Mouse (Mus musculus) CH12.LX (cell line): ENCODE measurements at regions not wholly inside any gene's neighbourhood (a gene's known extent, or its start where the extent isn't known, plus 50 kb on each side); places are given as distances from the start of the nearest gene placed in this dataset.
"Not testable (repeated sequence)": the region's sequence is repeated elsewhere in the genome, so short reads cannot be mapped to it uniquely, and the experiment has no call there.

Experiments used
- DNase-seq: peaks from one replicate; pipeline ENCODE4 v3.0.0-alpha.2; 2013; ENCODE audit errors: extremely low read depth
- H3K27ac ChIP-seq: 2 replicates; pipeline ENCODE4 v1.5.1; 2012; ENCODE audit warnings: low read depth, mild to moderate bottlenecking, control low read depth, moderate library complexity; ENCODE audit not compliant: insufficient read depth
- H3K27me3 ChIP-seq: replicated peaks from 2 replicates; pipeline ENCODE3; 2012; ENCODE audit warnings: inconsistent platforms
- H3K36me3 ChIP-seq, 2 experiments: replicated peaks in 1 of 2; 2 replicates each; pipeline versions ENCODE3 to v1.6.1; 2012; ENCODE audit warnings: inconsistent platforms in 1 of 2, low read length in 1 of 2, mild to moderate bottlenecking in 1 of 2, mixed read lengths in 1 of 2, moderate library complexity in 1 of 2; ENCODE audit not compliant: control insufficient read depth in 1 of 2, insufficient read depth in 1 of 2
- H3K4me1 ChIP-seq, 2 experiments: 2 replicates each; pipeline ENCODE4 v1.6.1; 2012; ENCODE audit warnings: inconsistent platforms in 1 of 2, moderate library complexity in 1 of 2; ENCODE audit not compliant: insufficient read depth in 2 of 2, control insufficient read depth in 1 of 2
- H3K4me2 ChIP-seq: 2 replicates; pipeline ENCODE4 v1.6.1; 2012; ENCODE audit warnings: low read depth, mild to moderate bottlenecking, control low read depth; ENCODE audit not compliant: poor library complexity, insufficient read depth, severe bottlenecking
- H3K4me3 ChIP-seq, 3 experiments: fragments of 150-350 bp in 1 of 3; sonication (generic) in 1 of 3; replicated peaks in 1 of 3; 2 replicates each; pipeline versions ENCODE3 to v1.5.1; 2011 to 2012; ENCODE audit warnings: low read depth in 2 of 3, low read length in 2 of 3, mild to moderate bottlenecking in 2 of 3, moderate library complexity in 2 of 3, control low read depth in 1 of 3, improper control_type of control experiment in 1 of 3, inconsistent platforms in 1 of 3, mixed read lengths in 1 of 3; ENCODE audit not compliant: poor library complexity in 1 of 3
- H3K79me2 ChIP-seq: replicated peaks from 2 replicates; pipeline ENCODE4 v1.6.1; 2012; ENCODE audit warnings: mild to moderate bottlenecking, moderate library complexity; ENCODE audit not compliant: control insufficient read depth, poor library complexity, insufficient read depth, severe bottlenecking; ENCODE audit errors: extremely low read depth
- H3K9ac ChIP-seq: 2 replicates; pipeline ENCODE4 v1.6.1; 2012; ENCODE audit warnings: low read depth, mild to moderate bottlenecking, control low read depth, moderate library complexity; ENCODE audit not compliant: insufficient read depth
- H3K9me3 ChIP-seq: replicated peaks from 2 replicates; pipeline ENCODE3; 2012; ENCODE audit warnings: low read length, inconsistent platforms, mixed read lengths
- dilution Hi-C: fragments of 300-500 bp; cut with MboI; formaldehyde crosslinking; loops from 2 replicates; pipeline ENCODE4 v1.14.3; 2020; ENCODE audit warnings: low sequenced_read_pairs; ENCODE audit not compliant: extremely low pct_unique_long_range_greater_than_20kb, extremely low pct_ligation_motif_present
- in situ Hi-C: fragments of 300-500 bp; cut with MboI; formaldehyde crosslinking; loops from 3 replicates; pipeline ENCODE4 v1.14.3; 2019; ENCODE audit warnings: low sequenced_read_pairs, low pct_ligation_motif_present, low pct_unique_long_range_greater_than_20kb, mixed read lengths

GRCm38 (mm10) chr8:20135626-20136025, 227.4 kb downstream of the Gm15319 start:
- in situ Hi-C loops, H3K9me3 ChIP-seq, DNase-seq, dilution Hi-C loops, H3K4me3 ChIP-seq, H3K4me1 ChIP-seq, H3K27me3 ChIP-seq, H3K9ac ChIP-seq, H3K4me2 ChIP-seq, H3K79me2 ChIP-seq, H3K27ac ChIP-seq, H3K36me3 ChIP-seq: not testable (repeated sequence)

DNA sequence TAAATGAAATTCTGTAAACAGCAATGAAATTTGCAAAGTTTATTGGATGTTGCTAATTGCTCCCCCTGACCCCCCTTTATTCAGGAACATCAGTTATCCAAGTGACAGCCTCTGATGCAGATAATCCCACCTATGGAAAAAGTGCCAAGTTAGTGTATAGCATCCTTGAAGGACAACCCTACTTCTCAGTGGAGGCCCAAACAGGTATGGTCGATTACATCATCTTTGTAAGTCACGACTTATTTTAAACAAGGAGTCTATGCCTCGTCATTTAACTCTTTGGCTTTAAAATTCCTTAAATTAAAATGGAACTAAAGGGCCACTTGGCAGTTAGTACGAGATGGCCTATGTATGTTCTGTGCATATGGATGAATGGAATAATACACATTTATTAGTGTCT, 217.6 kb downstream of the Gm15319 start:
- H3K9ac ChIP-seq, H3K4me3 ChIP-seq, in situ Hi-C loops, H3K9me3 ChIP-seq, H3K36me3 ChIP-seq, DNase-seq, H3K79me2 ChIP-seq, dilution Hi-C loops, H3K4me1 ChIP-seq, H3K27me3 ChIP-seq, H3K27ac ChIP-seq, H3K4me2 ChIP-seq: not testable (repeated sequence)

GRCm38 (mm10) chr8:20151317-20152047, 211.5 kb downstream of the Gm15319 start:
- H3K4me3 ChIP-seq, dilution Hi-C loops, H3K36me3 ChIP-seq, H3K9me3 ChIP-seq, H3K4me2 ChIP-seq, in situ Hi-C loops, H3K27ac ChIP-seq, H3K79me2 ChIP-seq, H3K9ac ChIP-seq, DNase-seq, H3K4me1 ChIP-seq, H3K27me3 ChIP-seq: not testable (repeated sequence)

- H3K36me3 ChIP-seq, H3K4me1 ChIP-seq, H3K79me2 ChIP-seq, H3K9me3 ChIP-seq, dilution Hi-C loops, H3K27ac ChIP-seq, H3K27me3 ChIP-seq, H3K4me3 ChIP-seq, H3K4me2 ChIP-seq, in situ Hi-C loops, H3K9ac ChIP-seq, DNase-seq: not testable (repeated sequence)
Measured at GRCm38 (mm10) chr8:20154091-20154490, 208.9 kb downstream of the Gm15319 start.
